Mouse (Mus musculus) liver, adult 10 weeks (tissue): ENCODE measurements around the gene Mapk8ip1. TPM values are rescaled to one million over a fixed set of nuclear protein-coding genes. Genes with fewer than 3 reads are reported as not detected.

Source experiments
- polyA plus RNA-seq: library from polyadenylated mRNA; stranded (reverse); fragments of 350-450 nt; fragmentation: Illumina TruSeq; extraction: RNeasy Lipid Tissue Mini Kit (QIAGEN cat#74804); gene quantifications from one replicate; pipeline ENCODE4 v1.2.3, GENCODE M21; 2014; ENCODE audit warnings: low read depth, low replicate concordance

Mapk8ip1 gene
- polyA plus RNA-seq: 0.13 TPM

GRCm38 (mm10) chr2:92401091-92401561, at the start of gene Mapk8ip1:
Gene Mapk8ip1, minus strand, starts transcription at chr2:92401263.

GRCm38 (mm10) chr2:92433578-92434374, 32.7 kb upstream of the Mapk8ip1 start, which contains the start of gene Cry2:
Gene Cry2, minus strand, starts transcription at chr2:92434043.

GRCm38 (mm10) chr2:92381901-92382588, 19.0 kb downstream of the Mapk8ip1 start, which contains the start of gene 1700029I15Rik:
Gene 1700029I15Rik, plus strand, starts transcription at chr2:92382538.

GRCm38 (mm10) chr2:92374514-92374913, 26.5 kb downstream of the Mapk8ip1 start, which contains the start of the genes Pex16 and Large2:
Gene Pex16, plus strand, starts transcription at chr2:92374676.
Gene Large2, minus strand, starts transcription at chr2:92374869.

Other genes starting within 250 kb of the Mapk8ip1 start
- gene Pex16, start 26.6 kb downstream of the Mapk8ip1 start, polyA plus RNA-seq: 5.4 TPM
- not detected for gene Large2, start 26.4 kb downstream of the Mapk8ip1 start, polyA plus RNA-seq
- 0.64 TPM for gene 1700029I15Rik, start 18.7 kb downstream of the Mapk8ip1 start, polyA plus RNA-seq
- 7.0 TPM for gene Cry2, start 32.8 kb upstream of the Mapk8ip1 start, polyA plus RNA-seq
- gene Slc35c1, start 59.3 kb upstream of the Mapk8ip1 start, polyA plus RNA-seq: 2.9 TPM
- gene Chst1, start 198.4 kb upstream of the Mapk8ip1 start, polyA plus RNA-seq: not detected